Mouse (Mus musculus): ENCODE results near the gene Cdc123. TPM values are rescaled to one million over a fixed set of nuclear protein-coding genes. Genes with fewer than 3 reads are reported as not detected.

Cdc123 gene
- polyA plus RNA-seq, 1 experiment from 2014 or later: 297 TPM

DNA sequence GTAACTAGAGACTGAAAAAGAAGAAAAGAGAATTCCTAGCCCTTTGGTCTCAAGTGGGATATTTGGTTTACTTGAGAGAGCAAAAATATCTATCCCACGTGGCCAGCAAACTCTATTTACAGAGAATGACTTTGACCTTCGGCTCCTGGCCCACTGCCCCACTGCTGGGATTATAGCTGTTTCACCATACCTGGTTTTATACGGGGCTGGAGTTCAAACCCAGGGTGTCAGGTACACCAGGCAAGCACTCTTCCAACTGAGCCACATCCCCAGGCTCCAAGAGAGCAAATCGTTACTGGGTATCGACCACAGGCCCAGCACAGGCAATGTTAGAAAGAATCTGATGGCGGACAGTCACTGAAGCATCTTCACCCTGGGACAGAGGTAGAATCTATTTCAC, 95.8 kb downstream of the Cdc123 start:
- no peak for ATAC-seq (ENCODE audit: low FRiP score, low TSS enrichment)
- no peaks in the 10 kb centered on the region for H3K27me3 ChIP-seq (ENCODE audit: insufficient read depth, low read length)

DNA sequence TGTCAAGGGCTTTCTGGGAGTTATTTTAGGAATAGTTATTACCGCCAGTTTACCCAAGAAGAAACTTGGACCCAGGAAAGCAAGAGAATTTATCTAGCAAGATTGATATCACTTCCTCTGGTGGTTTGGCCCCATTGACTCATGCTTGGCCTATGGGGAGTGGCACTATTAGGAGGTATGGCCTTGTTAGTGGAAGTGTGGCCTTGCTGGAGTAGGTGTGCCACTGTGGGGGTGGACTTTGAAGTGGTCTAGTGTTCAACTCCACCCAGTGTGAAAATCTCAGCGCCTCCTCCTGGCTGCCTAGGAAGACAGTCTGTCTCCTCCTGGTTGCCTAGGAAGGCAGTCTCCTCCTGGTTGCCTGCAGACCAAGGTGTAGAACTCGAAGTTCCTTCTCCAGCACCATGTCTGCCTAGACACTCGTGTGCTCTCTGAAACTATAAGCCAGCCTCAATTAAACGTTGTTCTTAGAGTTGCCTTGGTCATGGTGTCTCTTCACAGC, 97.4 kb downstream of the Cdc123 start:
- peaks cover 14% of the 10 kb centered on the region for H3K4me1 ChIP-seq (ENCODE audit: insufficient read depth, low read length)
- 83% methylated on average over 5 of the region's 5 CpGs for WGBS
- no peak overlapping the region for H3K4me3 ChIP-seq (ENCODE audit: low read length)
- no peak for ATAC-seq (ENCODE audit: low FRiP score, low TSS enrichment)
- H3K9ac ChIP-seq (replicated peaks; ENCODE audit: low read length): no peak overlapping the region
- no peak overlapping the region for H3K4me2 ChIP-seq (replicated peaks; ENCODE audit: low read depth, low read length)
- no peaks in the 10 kb centered on the region for H3K27me3 ChIP-seq (ENCODE audit: insufficient read depth, low read length)
- H3K27ac ChIP-seq (ENCODE audit: low read length): no peak overlapping the region
- H3K9me3 ChIP-seq (ENCODE audit: low read length): peaks cover 1% of the 10 kb centered on the region; the same call in 1 of the 2 replicates
- no peaks in the 10 kb centered on the region for H3K36me3 ChIP-seq (ENCODE audit: insufficient read depth, low read length)

More for the DNA sequence above, 95.8 kb downstream of the Cdc123 start:
- no peak overlapping the region for H3K27ac ChIP-seq (ENCODE audit: low read length)
- H3K4me1 ChIP-seq (ENCODE audit: insufficient read depth, low read length): peaks cover 14% of the 10 kb centered on the region
- H3K36me3 ChIP-seq (ENCODE audit: insufficient read depth, low read length): no peaks in the 10 kb centered on the region
- WGBS: 75% methylated on average over 6 of the region's 6 CpGs
- H3K9ac ChIP-seq (replicated peaks; ENCODE audit: low read length): no peak overlapping the region
- H3K9me3 ChIP-seq (ENCODE audit: low read length): no peaks in the 10 kb centered on the region
- H3K4me2 ChIP-seq (replicated peaks; ENCODE audit: low read depth, low read length): no peak overlapping the region
- H3K4me3 ChIP-seq (ENCODE audit: low read length): no peak overlapping the region

DNA sequence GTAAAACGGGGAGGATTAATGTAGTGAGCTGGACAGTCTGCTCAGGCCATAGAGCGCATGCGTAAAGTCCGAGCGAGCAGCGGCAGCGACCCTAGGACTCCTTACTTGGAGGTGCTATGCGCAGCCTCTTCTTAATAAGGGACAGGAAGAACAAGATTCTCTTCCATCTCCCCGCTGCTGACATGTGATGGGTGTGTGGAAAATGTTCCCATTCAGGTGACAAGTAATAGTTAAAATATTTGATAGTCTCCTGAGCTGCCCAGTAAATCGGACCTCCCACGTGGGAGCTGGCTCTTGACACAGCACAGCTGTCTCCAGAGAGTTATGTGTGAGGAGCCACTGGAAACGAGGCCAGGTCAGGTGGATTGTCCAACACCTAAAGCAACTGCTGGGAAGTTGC, 98.4 kb downstream of the Cdc123 start:
- Histone ChIP-seq H3K4me3 (ENCODE audit: low read length) (peak overlapping the region; percentile 6), H3K27me3 (ENCODE audit: insufficient read depth, low read length) (no peaks in the 10 kb centered on the region), H3K9me3 (ENCODE audit: low read length) (peaks cover 3% of the 10 kb centered on the region; the same call in 1 of the 2 replicates), H3K36me3 (ENCODE audit: insufficient read depth, low read length) (no peaks in the 10 kb centered on the region), H3K4me2 (replicated peaks; ENCODE audit: low read depth, low read length) (peak overlapping the region; percentile 46), H3K4me1 (ENCODE audit: insufficient read depth, low read length) (peaks cover 14% of the 10 kb centered on the region), H3K9ac (replicated peaks; ENCODE audit: low read length) (no peak overlapping the region), H3K27ac (ENCODE audit: low read length) (no peak overlapping the region)
- WGBS: 27% methylated on average over 12 of the region's 12 CpGs
- peak; percentile 88 for ATAC-seq (ENCODE audit: low FRiP score, low TSS enrichment)

Other genes starting within 250 kb of the Cdc123 start
- 1.5 and 1.7 TPM in 2 replicates for gene Camk1d, start 130.6 kb downstream of the Cdc123 start, polyA plus RNA-seq (2015; fragmentation: Nextera tagmentation; extraction: Ambion mirVana)
- gene Nudt5, start 145 bp downstream of the Cdc123 start, polyA plus RNA-seq (2015; fragmentation: Nextera tagmentation; extraction: Ambion mirVana): 76.9 and 78.1 TPM in 2 replicates
- 1.3 and 1.6 TPM in 2 replicates for gene Gm13199, start 17.8 kb upstream of the Cdc123 start, polyA plus RNA-seq (2015; fragmentation: Nextera tagmentation; extraction: Ambion mirVana)
- gene Sec61a2, start 50.3 kb upstream of the Cdc123 start, polyA plus RNA-seq (2015; fragmentation: Nextera tagmentation; extraction: Ambion mirVana): 77.6 and 91.8 TPM in 2 replicates
- 2.9 and 4.5 TPM in 2 replicates for gene Dhtkd1, start 97.6 kb upstream of the Cdc123 start, polyA plus RNA-seq (2015; fragmentation: Nextera tagmentation; extraction: Ambion mirVana)
- gene Upf2, start 106.3 kb upstream of the Cdc123 start, polyA plus RNA-seq (2015; fragmentation: Nextera tagmentation; extraction: Ambion mirVana): 11.0 TPM in 2 replicates

All from kidney, embryonic 16.5 days (tissue).